Mouse (Mus musculus) heart, embryonic 11.5 days (tissue): ENCODE measurements around the gene Farp1. TPM values are rescaled to one million over a fixed set of nuclear protein-coding genes. Genes with fewer than 3 reads are reported as not detected.

Source experiments
- ATAC-seq: fragments of 200-750 bp; cut with Nextera tagmentation; replicated peaks from 2 replicates; pipeline ENCODE4 v1.8.0; 2017; ENCODE audit warnings: moderate library complexity; ENCODE audit not compliant: insufficient number of reproducible peaks, low FRiP score, low TSS enrichment
- H3K27ac ChIP-seq: fragments of 300-500 bp; sonication (generic); 2 replicates; pipeline ENCODE4 v1.5.1; 2014; ENCODE audit warnings: mild to moderate bottlenecking, low read depth, low read length
- H3K27me3 ChIP-seq: fragments of 300-500 bp; sonication (generic); 2 replicates; pipeline ENCODE4 v1.6.1; 2014; ENCODE audit warnings: mild to moderate bottlenecking, low read length, mixed read lengths; ENCODE audit not compliant: control insufficient read depth, insufficient read depth
- H3K36me3 ChIP-seq: fragments of 300-500 bp; sonication (generic); 2 replicates; pipeline ENCODE4 v1.6.1; 2014; ENCODE audit warnings: mild to moderate bottlenecking, low read length, moderate library complexity, mixed read lengths; ENCODE audit not compliant: control insufficient read depth, insufficient read depth
- H3K4me1 ChIP-seq: fragments of 300-500 bp; sonication (generic); 2 replicates; pipeline ENCODE4 v1.6.1; 2014; ENCODE audit warnings: low read length; ENCODE audit not compliant: control insufficient read depth, insufficient read depth
- H3K4me2 ChIP-seq: fragments of 300-500 bp; sonication (generic); 2 replicates; pipeline ENCODE4 v1.6.1; 2014; ENCODE audit warnings: mild to moderate bottlenecking, moderate library complexity
- H3K4me3 ChIP-seq: fragments of 300-500 bp; sonication (generic); 2 replicates; pipeline ENCODE4 v1.5.1; 2014; ENCODE audit warnings: low read depth, low read length
- H3K9ac ChIP-seq: fragments of 300-500 bp; sonication (generic); 2 replicates; pipeline ENCODE4 v1.6.1; 2014; ENCODE audit warnings: mild to moderate bottlenecking, low read depth, low read length, moderate library complexity
- H3K9me3 ChIP-seq: fragments of 300-500 bp; sonication (generic); replicated peaks from 2 replicates; pipeline ENCODE4 v1.6.1; 2016; ENCODE audit warnings: low read length; ENCODE audit not compliant: control insufficient read depth
- WGBS: fragments of 180-500 bp; shearing (Covaris S2); extraction: QIAGEN DNeasy Blood & Tissue Kit; methylation state at CpG from one replicate; pipeline ENCODE4 v1.1.7; 2014; ENCODE audit not compliant: insufficient replicate concordance; 5-methylcytosine and 5-hydroxymethylcytosine counted together
- polyA plus RNA-seq: library from polyadenylated mRNA; unstranded; fragments of >200 nt; fragmentation: Nextera tagmentation; extraction: Ambion mirVana; gene quantifications from 2 replicates; pipeline ENCODE4 v1.2.1, GENCODE M21; 2014

Gene Farp1
- 28.1 and 32.6 TPM in 2 replicates for polyA plus RNA-seq

DNA sequence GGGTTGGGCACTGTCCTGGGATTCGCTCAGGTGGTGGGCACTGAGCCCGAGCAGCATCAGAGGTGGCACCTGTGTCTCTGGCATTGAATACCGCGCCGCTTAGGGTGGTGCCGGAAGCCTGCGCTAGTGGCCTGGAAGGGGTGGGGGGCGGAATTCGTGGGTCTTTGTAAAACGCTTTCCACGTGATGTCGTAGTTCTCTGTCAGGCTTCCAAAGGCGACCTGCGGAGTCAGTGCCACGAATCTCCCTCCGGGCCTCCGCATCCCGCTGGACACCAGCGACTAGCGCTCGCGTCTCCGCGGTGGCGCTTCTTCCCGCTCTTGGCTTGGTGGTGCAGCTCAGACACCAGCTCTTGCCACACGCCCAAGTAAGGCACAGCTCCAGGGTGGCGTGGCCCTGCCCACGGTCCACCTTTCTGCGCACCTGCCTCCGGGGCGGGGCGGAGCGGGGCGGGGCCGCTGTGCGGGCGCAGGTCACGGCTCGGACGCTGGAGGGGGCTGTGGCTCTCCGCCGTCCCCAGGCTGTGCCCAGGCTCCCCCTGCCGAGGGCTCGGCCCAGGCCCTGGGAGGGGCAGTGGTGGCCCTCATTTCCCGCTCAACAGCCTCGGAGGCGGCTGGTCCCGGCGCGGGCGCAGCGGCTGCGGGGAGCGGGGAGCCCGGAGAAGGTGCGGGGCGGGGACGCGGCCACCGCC lies at the start of gene Farp1:
Gene Farp1 (plus strand): TSS at position 228 of the 690 bp plus-strand sequence.
- ATAC-seq: peak; percentile 89
- no peaks in the 10 kb centered on the region for H3K36me3 ChIP-seq
- peak within 1 kb of the TSS; percentile 85 for H3K27ac ChIP-seq
- peak within 1 kb of the TSS; percentile 94 for H3K9ac ChIP-seq
- WGBS: 3% methylated on average over 60 of the region's 61 CpGs
- no peaks in the 10 kb centered on the region for H3K9me3 ChIP-seq
- peaks cover 35% of the 10 kb centered on the region for H3K4me1 ChIP-seq
- H3K4me2 ChIP-seq: peak within 1 kb of the TSS; percentile 92
- peak within 1 kb of the TSS; percentile 87 for H3K4me3 ChIP-seq
- H3K27me3 ChIP-seq: no peaks in the 10 kb centered on the region

DNA sequence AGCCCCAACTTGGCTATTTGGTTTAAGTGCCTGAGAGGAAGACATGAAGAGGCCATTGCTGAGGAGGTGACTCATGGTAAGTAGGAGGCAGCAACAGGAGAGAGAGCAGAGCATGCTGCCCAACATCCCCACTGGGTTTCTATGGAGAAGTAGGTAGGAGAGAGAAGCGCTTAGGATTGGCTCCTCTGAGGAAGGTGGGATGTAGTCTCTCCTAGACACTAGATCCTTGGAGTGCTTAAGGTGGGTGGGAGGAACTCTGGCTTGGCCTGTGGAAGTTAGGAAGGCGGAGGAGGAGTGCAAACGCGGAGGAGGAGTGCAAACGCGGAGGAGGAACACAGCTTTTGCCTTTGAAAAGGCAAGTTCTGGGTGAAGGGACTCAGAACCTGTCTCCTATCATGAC lies 45.9 kb upstream of the Farp1 start:
- 50% methylated on average over 6 of the region's 6 CpGs for WGBS
- Histone ChIP-seq H3K9ac (no peak overlapping the region), H3K36me3 (no peaks in the 10 kb centered on the region)

DNA sequence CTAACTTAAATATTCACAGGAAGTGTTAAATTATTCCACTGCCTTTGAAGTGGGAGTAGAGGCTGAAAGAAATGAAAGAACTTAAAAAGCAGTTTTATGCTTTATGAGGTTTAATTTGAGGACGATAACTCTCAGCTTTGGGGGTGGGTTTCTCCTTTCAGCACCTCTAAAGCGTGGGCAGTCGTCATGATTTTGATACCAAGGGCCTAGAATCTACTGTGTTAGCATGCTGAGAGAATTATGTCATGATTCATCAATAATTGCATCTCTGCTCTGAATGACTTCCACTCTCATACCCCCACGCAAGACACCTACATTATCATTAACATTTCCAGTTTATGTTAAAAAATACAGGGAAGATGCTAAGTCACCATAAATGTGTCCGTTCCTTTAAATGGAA lies 37.3 kb upstream of the Farp1 start:
- ATAC-seq: no peak
- Histone ChIP-seq H3K4me3 (no peak overlapping the region), H3K9ac (no peak overlapping the region), H3K27me3 (no peaks in the 10 kb centered on the region), H3K36me3 (no peaks in the 10 kb centered on the region), H3K4me2 (no peak overlapping the region), H3K4me1 (no peaks in the 10 kb centered on the region), H3K9me3 (no peaks in the 10 kb centered on the region), H3K27ac (no peak overlapping the region)
- WGBS: 75% methylated on average over 5 of the region's 5 CpGs

More for the DNA sequence above, 45.9 kb upstream of the Farp1 start:
- no peak overlapping the region for H3K4me2 ChIP-seq
- H3K27me3 ChIP-seq: no peaks in the 10 kb centered on the region
- no peak for ATAC-seq
- no peaks in the 10 kb centered on the region for H3K4me1 ChIP-seq
- H3K9me3 ChIP-seq: no peaks in the 10 kb centered on the region
- no peak overlapping the region for H3K27ac ChIP-seq
- no peak overlapping the region for H3K4me3 ChIP-seq

DNA sequence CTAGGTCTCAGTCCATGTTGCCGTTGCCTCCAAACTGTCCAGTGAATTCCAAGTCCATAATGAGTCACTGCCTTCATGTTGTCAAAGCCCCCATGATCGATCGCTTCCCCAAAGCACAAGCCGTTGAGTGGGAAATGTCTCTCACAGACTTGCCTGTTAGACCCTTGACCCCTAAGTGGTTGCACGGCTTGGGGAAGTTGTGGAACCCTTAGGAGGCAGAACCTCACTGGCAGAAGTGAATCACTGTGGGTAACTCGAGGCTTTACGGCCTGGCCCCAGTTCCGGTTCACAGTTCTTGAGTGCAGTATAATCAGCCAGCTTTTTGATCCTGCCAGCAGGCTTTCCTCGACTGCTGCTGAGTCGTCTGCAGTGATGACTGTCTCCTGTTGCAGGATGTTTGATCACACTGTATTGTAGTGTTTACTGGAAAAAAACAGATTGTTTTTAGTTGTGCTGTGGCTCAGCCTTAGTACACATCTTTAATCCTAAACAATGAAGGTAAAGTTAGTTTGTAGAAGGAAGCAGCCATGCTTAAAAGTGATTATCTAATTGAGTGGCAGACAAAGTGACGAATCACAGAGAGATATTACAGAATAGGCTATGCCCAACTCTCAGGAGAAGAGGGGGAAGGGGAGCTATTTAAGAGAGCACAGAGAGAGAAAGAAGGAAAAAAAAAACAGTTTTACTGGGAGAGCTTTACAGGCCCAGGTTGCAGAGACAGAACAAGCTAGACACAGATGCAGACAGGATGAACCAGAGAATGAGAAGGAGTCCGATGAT lies 34.2 kb upstream of the Farp1 start:
- WGBS: 40% methylated on average over 12 of the region's 12 CpGs
- Histone ChIP-seq H3K9me3 (no peaks in the 10 kb centered on the region), H3K27me3 (no peaks in the 10 kb centered on the region), H3K9ac (no peak overlapping the region), H3K27ac (no peak overlapping the region), H3K4me3 (no peak overlapping the region), H3K4me1 (no peaks in the 10 kb centered on the region), H3K36me3 (no peaks in the 10 kb centered on the region), H3K4me2 (no peak overlapping the region; the same call in 1 of the 2 replicates)
- ATAC-seq: no peak

DNA sequence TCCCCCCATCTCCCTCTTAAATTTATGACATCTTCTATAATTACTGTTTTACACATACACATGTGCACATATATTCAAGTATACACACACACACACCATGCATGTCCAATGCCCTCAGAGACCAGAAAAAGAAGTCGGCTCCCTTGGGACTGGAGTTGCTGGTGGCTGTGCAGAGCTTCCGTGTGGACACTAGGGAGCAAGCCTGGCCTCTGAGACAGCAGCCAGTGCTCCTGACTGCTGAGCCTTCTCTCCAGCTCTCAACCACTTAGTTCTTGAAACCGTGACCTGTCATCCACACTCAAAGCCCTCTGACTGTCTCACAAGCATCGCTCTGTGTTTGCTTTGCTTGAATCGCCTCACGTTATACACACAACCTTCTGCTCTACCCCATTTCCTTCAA lies 29.4 kb upstream of the Farp1 start:
- Histone ChIP-seq H3K36me3 (no peaks in the 10 kb centered on the region), H3K4me1 (no peaks in the 10 kb centered on the region), H3K4me3 (no peak overlapping the region), H3K27ac (no peak overlapping the region), H3K9me3 (no peaks in the 10 kb centered on the region), H3K27me3 (no peaks in the 10 kb centered on the region), H3K9ac (no peak overlapping the region), H3K4me2 (no peak overlapping the region)
- WGBS: 81% methylated on average over 6 of the region's 6 CpGs
- no peak for ATAC-seq

DNA sequence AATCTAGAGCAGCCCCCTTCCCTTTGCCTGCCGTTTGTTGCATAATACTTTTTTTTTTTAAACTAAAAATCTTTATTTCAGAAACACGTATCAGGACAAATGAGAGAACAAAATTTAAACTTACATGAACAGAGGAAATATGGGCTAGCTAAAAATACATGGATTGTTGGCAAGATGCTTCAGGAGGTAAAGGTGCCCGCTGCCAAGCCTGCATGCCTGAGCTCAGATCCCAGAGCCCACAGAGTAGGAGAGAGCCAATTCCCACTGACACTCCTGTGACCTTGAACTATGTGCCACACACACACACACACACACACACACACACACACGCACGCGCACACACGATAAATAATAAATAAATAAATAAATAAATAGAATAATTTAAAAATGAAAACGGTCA lies 29.0 kb upstream of the Farp1 start:
- Histone ChIP-seq H3K27ac (no peak overlapping the region), H3K9ac (no peak overlapping the region), H3K4me2 (no peak overlapping the region), H3K36me3 (no peaks in the 10 kb centered on the region), H3K9me3 (no peaks in the 10 kb centered on the region), H3K4me3 (no peak overlapping the region), H3K4me1 (no peaks in the 10 kb centered on the region), H3K27me3 (no peaks in the 10 kb centered on the region)
- no peak for ATAC-seq
- WGBS: 91% methylated on average over 8 of the region's 8 CpGs

DNA sequence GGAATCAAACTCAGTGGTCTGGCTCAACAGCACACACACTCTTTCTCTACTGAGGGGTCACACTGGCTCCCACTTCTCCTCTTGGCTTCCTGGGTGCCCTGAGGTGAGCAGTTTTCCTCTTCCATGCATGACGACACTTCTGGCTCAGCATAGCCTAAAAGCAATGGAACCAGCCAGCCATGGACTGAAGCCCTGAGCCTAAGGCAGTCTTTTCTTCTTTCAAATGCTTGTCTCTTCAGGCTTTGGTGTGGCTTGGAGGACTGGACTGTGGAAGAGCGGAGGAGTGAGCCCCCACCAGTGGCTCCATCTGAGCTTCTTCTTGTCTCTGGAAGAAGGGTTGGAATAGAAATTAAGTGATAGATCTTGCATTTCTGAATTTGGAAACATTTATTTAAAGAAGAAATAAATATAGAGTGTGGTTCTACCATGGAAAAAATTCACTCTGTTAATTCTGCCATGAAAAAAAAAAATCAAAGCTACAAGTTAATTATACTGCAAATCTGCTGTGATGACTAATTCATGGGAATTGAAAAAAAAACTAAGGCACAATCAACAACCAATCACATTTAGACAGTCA lies 19.8 kb upstream of the Farp1 start:
- Histone ChIP-seq H3K27ac (no peak overlapping the region), H3K9ac (no peak overlapping the region), H3K27me3 (no peaks in the 10 kb centered on the region), H3K4me3 (no peak overlapping the region), H3K4me1 (no peaks in the 10 kb centered on the region), H3K4me2 (no peak overlapping the region), H3K9me3 (0 out of 2 replicates have a peak, but pooled peaks cover 5% of the 10 kb centered on the region), H3K36me3 (no peaks in the 10 kb centered on the region)
- ATAC-seq: no peak
- 96% methylated on average over 2 of the region's 2 CpGs for WGBS

DNA sequence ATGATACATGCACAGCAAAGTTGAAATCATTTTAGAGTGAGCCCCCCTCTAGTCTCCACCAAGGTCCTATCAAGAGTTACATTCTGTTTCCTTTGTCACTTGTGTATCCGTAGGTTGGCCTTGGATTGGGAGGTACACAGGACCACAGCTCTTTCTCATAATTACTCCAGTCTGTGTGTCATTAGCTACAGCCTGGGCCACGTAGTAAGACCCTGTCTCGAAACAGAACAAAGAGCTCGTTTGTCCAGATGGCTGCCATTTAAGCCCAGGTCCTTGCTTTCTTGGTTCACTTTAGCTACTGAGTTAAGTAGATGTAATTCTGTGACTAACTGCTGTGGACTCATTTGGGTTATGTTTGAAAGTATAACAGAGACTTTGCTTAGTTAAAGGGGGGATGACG lies 12.6 kb upstream of the Farp1 start:
- Histone ChIP-seq H3K9me3 (0 out of 2 replicates have a peak, but pooled peaks cover 5% of the 10 kb centered on the region), H3K9ac (no peak overlapping the region), H3K36me3 (no peaks in the 10 kb centered on the region), H3K4me1 (no peaks in the 10 kb centered on the region), H3K4me3 (no peak overlapping the region), H3K27me3 (no peaks in the 10 kb centered on the region), H3K4me2 (no peak overlapping the region), H3K27ac (no peak overlapping the region)
- no peak for ATAC-seq
- whole genome bisulfite sequencing: 77% methylated on average over 5 of the region's 5 CpGs
